Mouse (Mus musculus): ENCODE data around the gene Pdcd7.
A peak's percentile ranks its signal among the peaks of the same experiment; 100 is the strongest.

Pdcd7 gene

GRCm38 (mm10) chr9:65394360-65394759 lies 48.5 kb downstream of the Pdcd7 start:
- no peak for DNase-seq (ENCODE audit: low spot score in 2 of 2)

GRCm38 (mm10) chr9:65398279-65398678 lies 52.4 kb downstream of the Pdcd7 start, which contains the start of gene Rasl12:
Rasl12 (plus strand) TSS chr9:65398506.
- DNase-seq (ENCODE audit: low spot score in 2 of 2): peak; percentile 22 to 52

GRCm38 (mm10) chr9:65399934-65400333 lies 54.0 kb downstream of the Pdcd7 start:
- DNase-seq (ENCODE audit: low spot score in 2 of 2): no peak

- DNase-seq (ENCODE audit: low spot score in 2 of 2): peak; percentile 46 to 52
Measured at GRCm38 (mm10) chr9:65404331-65405183, 58.7 kb downstream of the Pdcd7 start.

- no peak for DNase-seq (ENCODE audit: low spot score in 2 of 2)
Measured at GRCm38 (mm10) chr9:65405184-65405449, 59.2 kb downstream of the Pdcd7 start.

- no peak for DNase-seq (ENCODE audit: low spot score in 2 of 2)
Measured at GRCm38 (mm10) chr9:65407327-65407726, 61.4 kb downstream of the Pdcd7 start.

- DNase-seq (ENCODE audit: low spot score in 2 of 2): no peak
Measured at GRCm38 (mm10) chr9:65407861-65408260, 62.0 kb downstream of the Pdcd7 start.

GRCm38 (mm10) chr9:65408871-65409295 lies 63.0 kb downstream of the Pdcd7 start:
- DNase-seq (ENCODE audit: low spot score in 2 of 2): no peak

Data from frontal cortex, postnatal 14 days (tissue).